28 mouse cellular contexts compared by ENCODE assay signal in the genomic region with DNA sequence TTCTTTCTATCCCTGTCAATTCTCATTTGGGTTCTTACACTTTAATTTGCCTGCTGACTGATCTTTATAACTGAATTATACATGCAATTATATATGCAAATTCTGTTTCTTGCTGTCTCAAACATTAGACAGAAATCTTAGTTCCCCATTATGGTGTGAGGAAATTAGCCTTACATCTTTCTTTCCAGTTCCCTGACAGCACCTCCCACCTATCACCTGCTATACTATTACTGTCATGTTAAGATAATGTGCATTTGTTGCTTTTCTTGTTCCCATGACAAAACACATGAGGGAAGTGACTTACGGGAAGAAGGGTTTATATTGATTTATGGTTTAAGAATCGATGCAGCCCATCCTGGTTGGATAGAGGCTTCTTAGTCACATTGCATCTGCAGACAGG.
DNase-seq lines count a peak whose midpoint lies in the region; ATAC-seq lines count a peak whose summit lies in the region.
"Had no signal": no experiment of that assay in that cellular context is flagged by ENCODE, and none has a peak within 500 bp of the region (broad histone marks: within the 10 kb centered on the region; RNA-seq: fewer than 3 reads in every experiment).

No protein-coding gene starts in this region.

- no peaks in the 10 kb centered on the region for H3K9me3 ChIP-seq in forebrain, embryonic 14.5 days (replicated peaks; ENCODE audit: control insufficient read depth, low read length)
- no peaks in the 10 kb centered on the region for H3K9me3 ChIP-seq in forebrain, embryonic 12.5 days
- H3K9me3 ChIP-seq in midbrain, embryonic 11.5 days (ENCODE audit: control insufficient read depth, low read length), result no peaks in the 10 kb centered on the region
- no peaks in the 10 kb centered on the region for H3K9me3 ChIP-seq in midbrain, embryonic 15.5 days
- no peaks in the 10 kb centered on the region for H3K9me3 ChIP-seq in forebrain, embryonic 16.5 days (ENCODE audit: control insufficient read depth, low read length)
- H3K9me3 ChIP-seq: embryonic facial prominence, embryonic 12.5 days; embryonic facial prominence, embryonic 15.5 days; heart, embryonic 12.5 days; heart, embryonic 15.5 days had no signal

- WGBS in forebrain, embryonic 14.5 days, result 71% methylated on average over 2 of the region's 2 CpGs
- 80% methylated on average over 2 of the region's 2 CpGs for WGBS in forebrain, embryonic 12.5 days
- WGBS in midbrain, embryonic 11.5 days, result 76% methylated on average over 2 of the region's 2 CpGs
- WGBS in midbrain, embryonic 15.5 days, result 74% methylated on average over 2 of the region's 2 CpGs
- WGBS in forebrain, embryonic 16.5 days, result 72% methylated on average over 2 of the region's 2 CpGs

- peak; percentile 37; the same call in 1 of the 2 replicates for ATAC-seq in forebrain, embryonic 14.5 days
- no peak for ATAC-seq in forebrain, embryonic 12.5 days (ENCODE audit: low FRiP score)
- ATAC-seq in midbrain, embryonic 11.5 days (ENCODE audit: low FRiP score), result no peak
- no peak for ATAC-seq in midbrain, embryonic 15.5 days (replicated peaks)
- ATAC-seq in forebrain, embryonic 16.5 days, result peak; percentile 90
- ATAC-seq: CD4-positive, CD25-positive, alpha-beta regulatory T cell, adult 4 months; hindbrain, postnatal 0 days; inflammation-experienced regulatory T-cells, adult 6 months; intestine, embryonic 16.5 days had no signal

- H3K27ac ChIP-seq in forebrain, embryonic 14.5 days (ENCODE audit: low read depth, low read length), result no peak overlapping the region
- no peak overlapping the region for H3K27ac ChIP-seq in forebrain, embryonic 12.5 days
- H3K27ac ChIP-seq in midbrain, embryonic 11.5 days (ENCODE audit: low read depth, low read length), result no peak overlapping the region
- H3K27ac ChIP-seq in midbrain, embryonic 15.5 days, result no peak overlapping the region
- no peak overlapping the region for H3K27ac ChIP-seq in forebrain, embryonic 16.5 days (ENCODE audit: low read length)
- H3K27ac ChIP-seq: embryonic facial prominence, embryonic 12.5 days; embryonic facial prominence, embryonic 15.5 days; heart, embryonic 15.5 days; hindbrain, embryonic 14.5 days; hindbrain, postnatal 0 days had no signal

- DNase-seq in forebrain, embryonic 14.5 days (ENCODE audit: low spot score), result peak; percentile 27
- peak; percentile 75 for DNase-seq in midbrain, embryonic 11.5 days (ENCODE audit: low spot score, missing footprints)
- DNase-seq in splenic B cell, adult 2 months (ENCODE audit: low read depth, low spot score), result peak; percentile 48
- no peak for DNase-seq in lung, postnatal 10 days
- no peak for DNase-seq in right cerebral cortex, postnatal 10 days (ENCODE audit: low spot score in 2 of 2)
- DNase-seq: adrenal gland, adult 2 months; adrenal gland, postnatal 14 days; cerebellum, adult 11-12 months; cerebellum, adult 8-10 months; cerebellum, postnatal 10 days; gastrocnemius, postnatal 10 days; gastrocnemius, postnatal 36 days; heart, adult 18-20 months; heart, postnatal 10 days; heart, postnatal 4 days; kidney, adult 18-20 months had no signal

- no peaks in the 10 kb centered on the region for H3K27me3 ChIP-seq in forebrain, embryonic 14.5 days (replicated peaks; ENCODE audit: control insufficient read depth, insufficient read depth, low read length)
- no peaks in the 10 kb centered on the region for H3K27me3 ChIP-seq in forebrain, embryonic 12.5 days
- H3K27me3 ChIP-seq in midbrain, embryonic 11.5 days (ENCODE audit: control insufficient read depth, insufficient read depth, low read length), result no peaks in the 10 kb centered on the region
- no peaks in the 10 kb centered on the region for H3K27me3 ChIP-seq in midbrain, embryonic 15.5 days (replicated peaks)
- H3K27me3 ChIP-seq in forebrain, embryonic 16.5 days (replicated peaks; ENCODE audit: control insufficient read depth, insufficient read depth, low read length), result no peaks in the 10 kb centered on the region
- H3K27me3 ChIP-seq in splenic B cell, adult 2 months (ENCODE audit: control insufficient read depth, insufficient read depth, low read length, poor library complexity, severe bottlenecking), result no peaks in the 10 kb centered on the region
- H3K27me3 ChIP-seq: embryonic facial prominence, embryonic 12.5 days; embryonic facial prominence, embryonic 15.5 days; heart, embryonic 12.5 days; heart, embryonic 15.5 days had no signal

- no peaks in the 10 kb centered on the region for H3K4me1 ChIP-seq in forebrain, embryonic 14.5 days (ENCODE audit: control insufficient read depth, insufficient read depth, low read length)
- no peaks in the 10 kb centered on the region for H3K4me1 ChIP-seq in forebrain, embryonic 12.5 days
- H3K4me1 ChIP-seq in midbrain, embryonic 11.5 days (ENCODE audit: control insufficient read depth, insufficient read depth, low read length), result no peaks in the 10 kb centered on the region
- no peaks in the 10 kb centered on the region for H3K4me1 ChIP-seq in midbrain, embryonic 15.5 days
- no peaks in the 10 kb centered on the region for H3K4me1 ChIP-seq in forebrain, embryonic 16.5 days (replicated peaks; ENCODE audit: control insufficient read depth, insufficient read depth, low read length)
- H3K4me1 ChIP-seq: embryonic facial prominence, embryonic 12.5 days; embryonic facial prominence, embryonic 15.5 days; heart, embryonic 12.5 days; heart, embryonic 15.5 days had no signal

- no peak overlapping the region for H3K4me2 ChIP-seq in forebrain, embryonic 14.5 days (ENCODE audit: low read length)
- no peak overlapping the region for H3K4me2 ChIP-seq in forebrain, embryonic 12.5 days
- no peak overlapping the region for H3K4me2 ChIP-seq in midbrain, embryonic 11.5 days
- H3K4me2 ChIP-seq in midbrain, embryonic 15.5 days, result no peak overlapping the region
- H3K4me2 ChIP-seq in forebrain, embryonic 16.5 days (ENCODE audit: low read length), result no peak overlapping the region
- H3K4me2 ChIP-seq: embryonic facial prominence, embryonic 12.5 days; embryonic facial prominence, embryonic 15.5 days; heart, embryonic 12.5 days; heart, embryonic 15.5 days; hindbrain, embryonic 14.5 days had no signal

- no peak overlapping the region for H3K9ac ChIP-seq in forebrain, embryonic 14.5 days (ENCODE audit: low read length)
- H3K9ac ChIP-seq in forebrain, embryonic 12.5 days, result no peak overlapping the region
- no peak overlapping the region for H3K9ac ChIP-seq in midbrain, embryonic 11.5 days (ENCODE audit: low read length)
- no peak overlapping the region for H3K9ac ChIP-seq in midbrain, embryonic 15.5 days
- H3K9ac ChIP-seq in forebrain, embryonic 16.5 days (replicated peaks; ENCODE audit: low read depth, low read length), result no peak overlapping the region
- H3K9ac ChIP-seq: embryonic facial prominence, embryonic 12.5 days; embryonic facial prominence, embryonic 15.5 days; heart, embryonic 12.5 days; heart, embryonic 15.5 days; hindbrain, embryonic 14.5 days had no signal

- H3K36me3 ChIP-seq in forebrain, embryonic 14.5 days (ENCODE audit: control insufficient read depth, insufficient read depth, low read length), result no peaks in the 10 kb centered on the region
- no peaks in the 10 kb centered on the region for H3K36me3 ChIP-seq in forebrain, embryonic 12.5 days (replicated peaks)
- no peaks in the 10 kb centered on the region for H3K36me3 ChIP-seq in midbrain, embryonic 11.5 days (ENCODE audit: control insufficient read depth, insufficient read depth, low read length)
- no peaks in the 10 kb centered on the region for H3K36me3 ChIP-seq in midbrain, embryonic 15.5 days (replicated peaks)
- no peaks in the 10 kb centered on the region for H3K36me3 ChIP-seq in forebrain, embryonic 16.5 days (ENCODE audit: control insufficient read depth, insufficient read depth)
- no peaks in the 10 kb centered on the region for H3K36me3 ChIP-seq in splenic B cell, adult 2 months (ENCODE audit: control insufficient read depth, insufficient read depth, low read length, poor library complexity, severe bottlenecking)
- H3K36me3 ChIP-seq: embryonic facial prominence, embryonic 12.5 days; embryonic facial prominence, embryonic 15.5 days; heart, embryonic 12.5 days; heart, embryonic 15.5 days had no signal

- H3K4me3 ChIP-seq in forebrain, embryonic 14.5 days (ENCODE audit: low read depth, low read length), result no peak overlapping the region
- H3K4me3 ChIP-seq in forebrain, embryonic 12.5 days (replicated peaks), result no peak overlapping the region
- H3K4me3 ChIP-seq in midbrain, embryonic 11.5 days (ENCODE audit: low read depth, low read length), result no peak overlapping the region
- no peak overlapping the region for H3K4me3 ChIP-seq in midbrain, embryonic 15.5 days
- no peak overlapping the region for H3K4me3 ChIP-seq in forebrain, embryonic 16.5 days (replicated peaks; ENCODE audit: low read length)
- H3K4me3 ChIP-seq: embryonic facial prominence, embryonic 12.5 days; embryonic facial prominence, embryonic 15.5 days; heart, embryonic 12.5 days; heart, embryonic 15.5 days had no signal

Comparison
In these comparisons a context has a peak if more than half of its experiments do, and no peak if none do; other contexts are left out.
1. ATAC-seq: peak in forebrain, embryonic 14.5 days (single experiment) and forebrain, embryonic 16.5 days (single experiment); none in forebrain, embryonic 12.5 days (single experiment), midbrain, embryonic 11.5 days (single experiment) and midbrain, embryonic 15.5 days (single experiment).
2. DNase-seq: peak in forebrain, embryonic 14.5 days (single experiment), midbrain, embryonic 11.5 days (single experiment) and splenic B cell, adult 2 months (single experiment); none in lung, postnatal 10 days (single experiment) and right cerebral cortex, postnatal 10 days (0 of 2).